Mouse (Mus musculus) heart, embryonic 11.5 days (tissue): ENCODE results near the gene Tmem45a. TPM values are rescaled to one million over a fixed set of nuclear protein-coding genes. Genes with fewer than 3 reads are reported as not detected.
A peak's percentile ranks its signal among the peaks of the same experiment; 100 is the strongest.

Source experiments
- ATAC-seq: fragments of 200-750 bp; cut with Nextera tagmentation; replicated peaks from 2 replicates; pipeline ENCODE4 v1.8.0; 2017; ENCODE audit warnings: moderate library complexity; ENCODE audit not compliant: insufficient number of reproducible peaks, low FRiP score, low TSS enrichment
- H3K27ac ChIP-seq: fragments of 300-500 bp; sonication (generic); 2 replicates; pipeline ENCODE4 v1.5.1; 2014; ENCODE audit warnings: mild to moderate bottlenecking, low read depth, low read length
- H3K27me3 ChIP-seq: fragments of 300-500 bp; sonication (generic); 2 replicates; pipeline ENCODE4 v1.6.1; 2014; ENCODE audit warnings: mild to moderate bottlenecking, low read length, mixed read lengths; ENCODE audit not compliant: control insufficient read depth, insufficient read depth
- H3K36me3 ChIP-seq: fragments of 300-500 bp; sonication (generic); 2 replicates; pipeline ENCODE4 v1.6.1; 2014; ENCODE audit warnings: mild to moderate bottlenecking, low read length, moderate library complexity, mixed read lengths; ENCODE audit not compliant: control insufficient read depth, insufficient read depth
- H3K4me1 ChIP-seq: fragments of 300-500 bp; sonication (generic); 2 replicates; pipeline ENCODE4 v1.6.1; 2014; ENCODE audit warnings: low read length; ENCODE audit not compliant: control insufficient read depth, insufficient read depth
- H3K4me2 ChIP-seq: fragments of 300-500 bp; sonication (generic); 2 replicates; pipeline ENCODE4 v1.6.1; 2014; ENCODE audit warnings: mild to moderate bottlenecking, moderate library complexity
- H3K4me3 ChIP-seq: fragments of 300-500 bp; sonication (generic); 2 replicates; pipeline ENCODE4 v1.5.1; 2014; ENCODE audit warnings: low read depth, low read length
- H3K9ac ChIP-seq: fragments of 300-500 bp; sonication (generic); 2 replicates; pipeline ENCODE4 v1.6.1; 2014; ENCODE audit warnings: mild to moderate bottlenecking, low read depth, low read length, moderate library complexity
- H3K9me3 ChIP-seq: fragments of 300-500 bp; sonication (generic); replicated peaks from 2 replicates; pipeline ENCODE4 v1.6.1; 2016; ENCODE audit warnings: low read length; ENCODE audit not compliant: control insufficient read depth
- WGBS: fragments of 180-500 bp; shearing (Covaris S2); extraction: QIAGEN DNeasy Blood & Tissue Kit; methylation state at CpG from one replicate; pipeline ENCODE4 v1.1.7; 2014; ENCODE audit not compliant: insufficient replicate concordance; 5-methylcytosine and 5-hydroxymethylcytosine counted together
- polyA plus RNA-seq: library from polyadenylated mRNA; unstranded; fragments of >200 nt; fragmentation: Nextera tagmentation; extraction: Ambion mirVana; gene quantifications from 2 replicates; pipeline ENCODE4 v1.2.1, GENCODE M21; 2014

Tmem45a gene
- polyA plus RNA-seq, 1 experiment from 2014 or later, result 8.3 TPM

- Histone ChIP-seq H3K4me2 (no peak overlapping the region), H3K27me3 (no peaks in the 10 kb centered on the region), H3K9me3 (no peaks in the 10 kb centered on the region), H3K36me3 (no peaks in the 10 kb centered on the region), H3K4me3 (no peak overlapping the region), H3K27ac (no peak overlapping the region), H3K9ac (no peak overlapping the region), H3K4me1 (no peaks in the 10 kb centered on the region)
- 0 out of 2 replicates have a peak, but pooled peaks have one; percentile 42 for ATAC-seq
- 47% methylated on average over 6 of the region's 6 CpGs for WGBS
Observed at GRCm38 (mm10) chr16:56801370-56802109, 84.4 kb downstream of the Tmem45a start.

DNA sequence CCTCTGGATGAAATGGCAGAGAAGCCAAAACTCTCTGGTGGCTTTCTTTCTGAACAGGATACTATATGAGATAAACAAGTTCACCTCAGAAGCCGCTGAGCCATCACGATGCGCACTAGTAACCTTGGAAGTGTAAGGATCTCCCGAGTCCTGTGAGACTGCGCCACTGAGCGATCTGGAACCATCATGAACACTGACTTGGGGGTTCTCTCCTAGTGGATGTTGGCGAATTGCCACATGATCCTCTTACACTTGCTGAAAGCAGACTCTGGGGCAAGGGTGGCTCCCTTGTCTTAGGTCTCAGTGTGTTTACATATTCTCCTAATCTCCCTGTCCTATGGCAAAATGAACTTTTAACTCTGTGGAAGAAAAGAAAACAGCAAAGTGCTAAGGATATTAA, 85.0 kb downstream of the Tmem45a start:
- no peak overlapping the region for H3K4me3 ChIP-seq
- no peaks in the 10 kb centered on the region for H3K4me1 ChIP-seq
- H3K9ac ChIP-seq, result no peak overlapping the region
- H3K36me3 ChIP-seq, result no peaks in the 10 kb centered on the region
- no peak overlapping the region for H3K4me2 ChIP-seq
- no peaks in the 10 kb centered on the region for H3K27me3 ChIP-seq
- no peaks in the 10 kb centered on the region for H3K9me3 ChIP-seq
- no peak overlapping the region for H3K27ac ChIP-seq
- ATAC-seq, result no peak
- WGBS, result 82% methylated on average over 7 of the region's 7 CpGs

GRCm38 (mm10) chr16:56800469-56800868, 85.5 kb downstream of the Tmem45a start:
- no peaks in the 10 kb centered on the region for H3K27me3 ChIP-seq
- H3K4me2 ChIP-seq, result no peak overlapping the region
- no peaks in the 10 kb centered on the region for H3K36me3 ChIP-seq
- WGBS, result 43% methylated on average over 2 of the region's 2 CpGs
- no peaks in the 10 kb centered on the region for H3K4me1 ChIP-seq
- H3K9me3 ChIP-seq, result no peaks in the 10 kb centered on the region
- no peak overlapping the region for H3K9ac ChIP-seq
- ATAC-seq, result no peak
- H3K27ac ChIP-seq, result no peak overlapping the region
- no peak overlapping the region for H3K4me3 ChIP-seq

- H3K9ac ChIP-seq, result no peak overlapping the region
- H3K4me3 ChIP-seq, result no peak overlapping the region
- no peaks in the 10 kb centered on the region for H3K36me3 ChIP-seq
- WGBS, result 76% methylated on average over 3 of the region's 3 CpGs
- H3K27me3 ChIP-seq, result no peaks in the 10 kb centered on the region
- no peaks in the 10 kb centered on the region for H3K9me3 ChIP-seq
- H3K4me2 ChIP-seq, result no peak overlapping the region
- no peak for ATAC-seq
- H3K27ac ChIP-seq, result no peak overlapping the region
- no peaks in the 10 kb centered on the region for H3K4me1 ChIP-seq
Observed at GRCm38 (mm10) chr16:56799541-56800029, 86.4 kb downstream of the Tmem45a start.

GRCm38 (mm10) chr16:56798873-56799272, 87.1 kb downstream of the Tmem45a start:
- no peak overlapping the region for H3K9ac ChIP-seq
- H3K9me3 ChIP-seq, result no peaks in the 10 kb centered on the region
- no peak overlapping the region for H3K27ac ChIP-seq
- no peak for ATAC-seq
- H3K4me3 ChIP-seq, result no peak overlapping the region
- no peaks in the 10 kb centered on the region for H3K36me3 ChIP-seq
- no peak overlapping the region for H3K4me2 ChIP-seq
- WGBS, result 74% methylated on average over 7 of the region's 7 CpGs
- no peaks in the 10 kb centered on the region for H3K27me3 ChIP-seq
- H3K4me1 ChIP-seq, result no peaks in the 10 kb centered on the region

DNA sequence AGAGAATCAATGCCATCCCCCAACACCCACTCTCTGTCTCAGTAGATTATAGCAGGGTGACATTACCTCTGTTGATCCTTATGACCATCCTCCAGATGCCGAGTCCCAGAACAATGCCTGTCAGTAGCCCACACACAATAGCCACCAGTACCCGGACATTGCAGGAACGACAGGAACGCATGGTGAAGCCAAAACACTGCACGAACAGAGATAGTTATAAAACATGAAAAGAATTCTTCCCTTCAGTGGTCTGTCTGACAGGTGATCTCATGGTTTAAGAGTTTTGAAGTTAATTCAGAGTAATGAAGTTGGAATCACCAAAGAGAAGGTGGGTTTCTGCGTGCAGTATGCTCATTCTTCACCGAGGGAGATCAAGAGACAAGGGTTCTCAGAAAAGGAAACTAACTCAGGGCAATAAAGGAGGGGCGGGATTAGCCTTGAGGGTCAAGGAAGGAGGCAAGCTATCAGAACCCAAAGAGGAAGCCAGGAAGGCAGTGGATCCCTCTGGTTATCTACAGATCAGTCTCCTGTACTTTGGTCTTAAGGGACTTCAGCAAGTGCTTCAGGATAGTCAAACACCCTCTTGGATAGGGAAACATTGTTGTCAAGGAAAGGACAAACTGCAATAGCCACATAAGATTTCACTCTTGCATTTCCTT, 90.4 kb downstream of the Tmem45a start, which contains the start of gene Adgrg7:
Adgrg7 (minus strand) TSS at position 375 of the 659 bp plus-strand sequence.
- 68% methylated on average over 8 of the region's 8 CpGs for WGBS
- H3K36me3 ChIP-seq, result no peaks in the 10 kb centered on the region
- no peak for ATAC-seq

GRCm38 (mm10) chr16:56794383-56795144, 91.4 kb downstream of the Tmem45a start:
- no peak overlapping the region for H3K27ac ChIP-seq
- no peak overlapping the region for H3K4me2 ChIP-seq
- H3K36me3 ChIP-seq, result no peaks in the 10 kb centered on the region
- no peaks in the 10 kb centered on the region for H3K4me1 ChIP-seq
- H3K4me3 ChIP-seq, result no peak overlapping the region
- no peak overlapping the region for H3K9ac ChIP-seq
- no peaks in the 10 kb centered on the region for H3K9me3 ChIP-seq
- H3K27me3 ChIP-seq, result no peaks in the 10 kb centered on the region
- no peak for ATAC-seq
- WGBS, result 77% methylated on average over 7 of the region's 7 CpGs

More for the DNA sequence above, 90.4 kb downstream of the Tmem45a start, which contains the start of gene Adgrg7:
- Histone ChIP-seq H3K4me2 (no peak within 1 kb of the TSS), H3K4me1 (no peaks in the 10 kb centered on the region), H3K27ac (no peak within 1 kb of the TSS), H3K27me3 (no peaks in the 10 kb centered on the region), H3K9ac (no peak within 1 kb of the TSS), H3K9me3 (no peaks in the 10 kb centered on the region), H3K4me3 (no peak within 1 kb of the TSS)

DNA sequence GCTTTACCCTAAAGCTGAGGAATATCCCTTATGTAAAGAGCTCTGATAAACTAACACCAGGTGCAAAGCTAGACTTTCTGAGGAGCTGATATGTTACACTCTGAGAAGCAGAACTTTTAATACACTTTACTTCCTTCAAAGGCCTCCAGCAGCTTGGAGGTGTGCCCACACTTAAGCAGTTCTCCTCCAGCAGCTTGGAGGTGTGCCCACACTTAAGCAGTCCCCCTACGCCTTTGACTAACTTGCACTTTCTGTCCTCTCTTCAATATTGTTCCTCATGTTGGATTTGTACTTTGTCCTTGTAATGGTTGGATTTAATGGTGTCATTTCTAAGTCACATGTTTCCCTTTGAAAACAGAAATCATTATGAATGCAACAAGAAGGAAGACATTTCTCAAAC, 92.2 kb downstream of the Tmem45a start:
- H3K9ac ChIP-seq, result no peak overlapping the region
- WGBS, result 76% methylated on average over 1 of the region's 1 CpGs
- no peak overlapping the region for H3K4me3 ChIP-seq
- H3K27ac ChIP-seq, result no peak overlapping the region
- no peak for ATAC-seq
- H3K36me3 ChIP-seq, result no peaks in the 10 kb centered on the region
- H3K4me2 ChIP-seq, result no peak overlapping the region
- no peaks in the 10 kb centered on the region for H3K9me3 ChIP-seq
- H3K4me1 ChIP-seq, result no peaks in the 10 kb centered on the region
- no peaks in the 10 kb centered on the region for H3K27me3 ChIP-seq
